Mouse (Mus musculus): ENCODE results near the gene Sesn1.
A peak's percentile ranks its signal among the peaks of the same experiment; 100 is the strongest.

Sesn1 gene

DNA sequence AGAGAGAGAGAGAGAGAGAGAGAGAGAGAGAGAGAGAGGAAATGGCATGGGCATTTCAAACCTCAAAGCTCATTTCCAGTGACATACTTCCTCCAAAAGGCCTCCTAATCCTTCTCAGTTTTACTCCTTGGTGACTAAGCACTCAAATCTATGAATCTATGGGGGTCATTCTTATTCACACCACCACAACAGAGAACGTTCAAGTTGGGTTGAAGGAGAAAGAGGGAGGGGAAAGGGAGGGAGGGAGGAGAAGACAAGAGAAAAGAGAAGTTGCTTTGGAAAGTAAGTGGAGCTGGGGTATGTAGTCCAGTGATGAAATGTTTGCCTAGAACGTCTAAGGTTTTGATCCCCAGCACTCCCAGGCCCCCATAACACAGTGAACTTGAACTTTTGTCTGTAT is 60.4 kb downstream of the Sesn1 start:
- DNase-seq (ENCODE audit: low spot score): no peak

GRCm38 (mm10) chr10:41871564-41871963 is 61.8 kb downstream of the Sesn1 start:
- DNase-seq (ENCODE audit: low spot score): no peak

DNA sequence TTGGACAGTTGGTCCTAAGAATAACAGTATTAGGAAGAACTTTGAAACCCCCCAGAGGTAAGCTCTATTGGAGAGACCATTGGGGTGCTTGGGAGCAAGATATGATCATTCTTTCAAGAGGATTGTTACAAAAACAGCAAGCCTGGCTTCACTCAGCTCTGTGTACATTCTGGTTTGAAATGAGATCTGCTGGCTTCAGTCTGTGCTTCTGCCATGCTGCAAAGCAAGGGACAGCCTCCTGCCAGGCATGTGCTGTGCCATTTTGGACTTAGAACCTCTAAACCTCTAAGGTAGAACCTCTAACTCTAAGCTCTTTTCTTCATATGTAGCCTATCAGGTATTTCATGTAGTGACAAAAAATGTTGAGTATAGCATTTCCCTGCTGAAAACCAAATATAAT is 65.9 kb downstream of the Sesn1 start:
- no peak for DNase-seq (ENCODE audit: low spot score)

GRCm38 (mm10) chr10:41878344-41878743 is 68.6 kb downstream of the Sesn1 start:
- DNase-seq (ENCODE audit: low spot score): no peak

GRCm38 (mm10) chr10:41879675-41880074 is 69.9 kb downstream of the Sesn1 start:
- DNase-seq (ENCODE audit: low spot score): no peak

DNA sequence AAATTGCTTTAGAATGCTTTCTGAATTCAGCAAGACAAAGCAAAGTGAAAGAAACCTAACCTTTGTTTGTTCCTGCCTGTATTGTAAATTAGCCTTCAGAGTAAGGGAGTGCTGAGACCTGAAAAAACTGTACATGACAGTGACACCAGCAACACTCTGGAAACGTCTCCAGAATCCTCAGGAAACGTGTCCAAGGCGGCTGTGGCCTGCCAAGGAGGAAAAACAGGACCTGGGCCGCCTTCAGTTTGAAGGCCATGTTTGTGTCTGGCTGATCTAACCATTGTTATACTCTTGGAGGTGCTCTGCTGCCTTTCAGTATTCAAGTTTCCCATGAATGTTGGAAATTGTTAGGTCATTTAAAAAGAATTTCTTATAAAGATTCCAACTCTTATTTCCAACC is 70.5 kb downstream of the Sesn1 start:
- DNase-seq (ENCODE audit: low spot score): no peak

- DNase-seq (ENCODE audit: low spot score): no peak
Measured at GRCm38 (mm10) chr10:41880777-41881176, 71.0 kb downstream of the Sesn1 start.

DNA sequence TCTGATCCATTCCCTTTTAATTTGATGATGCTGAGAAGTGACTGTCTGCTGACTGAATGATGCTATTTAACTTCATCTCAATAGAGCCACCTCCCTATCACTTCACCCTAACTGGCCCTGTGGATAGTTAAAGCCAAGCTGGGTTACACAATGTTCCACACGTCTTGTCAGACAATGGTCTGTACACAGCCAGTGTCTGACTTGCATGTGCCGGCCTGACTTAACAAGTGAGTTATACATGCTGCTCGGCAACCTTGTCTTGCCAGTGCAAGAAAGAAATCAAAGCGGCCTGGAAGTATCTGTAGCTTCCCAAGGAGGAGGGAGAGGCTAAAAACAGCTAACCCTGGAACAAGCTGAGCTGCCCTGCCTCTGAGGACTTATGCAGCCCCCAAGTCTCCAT is 71.7 kb downstream of the Sesn1 start:
- no peak for DNase-seq (ENCODE audit: low spot score)

GRCm38 (mm10) chr10:41883741-41884575 is 74.2 kb downstream of the Sesn1 start:
- no peak for DNase-seq (ENCODE audit: low spot score)

DNA sequence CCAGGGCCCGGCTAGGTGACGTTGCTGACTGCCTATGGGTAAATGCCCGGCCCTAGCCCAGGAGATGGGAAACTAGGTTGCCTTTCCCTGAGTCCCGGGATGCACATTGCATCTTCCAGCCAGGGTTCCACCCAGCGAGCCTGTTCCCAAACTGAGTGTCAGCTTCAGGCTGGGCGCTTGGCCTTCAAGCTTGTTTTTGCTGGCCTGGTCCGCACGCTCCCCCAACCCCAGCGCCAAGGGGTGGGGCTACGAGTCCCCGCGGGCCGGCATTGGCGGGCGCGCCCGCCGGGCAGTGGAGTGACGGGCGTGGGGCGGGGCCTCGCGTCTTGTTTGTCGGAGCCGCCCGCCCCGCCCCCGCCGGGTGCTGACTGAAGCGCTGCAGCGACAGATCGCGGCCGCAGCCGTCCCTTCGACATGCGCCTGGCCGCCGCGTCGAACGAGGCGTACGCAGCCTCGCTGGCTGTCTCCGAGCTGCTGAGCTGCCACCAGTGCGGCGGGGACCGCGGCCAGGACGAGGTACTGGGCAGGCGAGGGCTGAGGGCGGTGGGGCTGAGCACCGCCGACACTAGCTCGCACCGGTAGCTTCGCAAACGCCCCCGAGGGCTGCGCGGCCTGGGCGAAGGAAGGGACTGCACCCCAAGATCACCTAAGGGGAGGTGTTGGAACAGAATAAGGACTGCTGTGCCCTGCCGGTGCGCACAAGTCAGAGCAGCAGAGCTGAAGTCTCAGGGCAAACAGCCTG is 77.5 kb downstream of the Sesn1 start:
- DNase-seq (ENCODE audit: low spot score): peak; percentile 90

GRCm38 (mm10) chr10:41888365-41888941 is 78.7 kb downstream of the Sesn1 start:
- no peak for DNase-seq (ENCODE audit: low spot score)

DNA sequence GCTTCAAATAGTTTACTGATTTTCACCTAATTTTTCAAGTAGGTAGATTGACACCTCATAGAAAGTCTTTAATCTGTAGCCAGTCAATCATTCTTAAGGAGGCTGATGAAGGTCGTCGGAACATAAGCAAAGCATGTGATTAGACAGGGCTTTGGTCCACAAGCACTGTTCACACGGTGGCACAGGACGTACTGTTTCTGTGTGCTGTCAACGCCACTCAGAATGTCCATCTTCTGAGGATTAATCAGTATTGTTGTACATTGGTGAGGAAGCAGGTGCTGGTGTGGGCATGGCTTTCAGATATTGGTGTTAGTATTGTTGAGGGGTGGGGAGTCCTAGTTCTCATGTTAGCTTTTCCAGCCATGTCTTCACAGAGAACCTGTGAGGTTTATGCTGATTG is 79.8 kb downstream of the Sesn1 start:
- no peak for DNase-seq (ENCODE audit: low spot score)

GRCm38 (mm10) chr10:41890537-41890936 is 80.8 kb downstream of the Sesn1 start:
- no peak for DNase-seq (ENCODE audit: low spot score)

GRCm38 (mm10) chr10:41891312-41891711 is 81.6 kb downstream of the Sesn1 start:
- no peak for DNase-seq (ENCODE audit: low spot score)

- no peak for DNase-seq (ENCODE audit: low spot score)
Measured at GRCm38 (mm10) chr10:41893433-41894411, 84.0 kb downstream of the Sesn1 start.

DNA sequence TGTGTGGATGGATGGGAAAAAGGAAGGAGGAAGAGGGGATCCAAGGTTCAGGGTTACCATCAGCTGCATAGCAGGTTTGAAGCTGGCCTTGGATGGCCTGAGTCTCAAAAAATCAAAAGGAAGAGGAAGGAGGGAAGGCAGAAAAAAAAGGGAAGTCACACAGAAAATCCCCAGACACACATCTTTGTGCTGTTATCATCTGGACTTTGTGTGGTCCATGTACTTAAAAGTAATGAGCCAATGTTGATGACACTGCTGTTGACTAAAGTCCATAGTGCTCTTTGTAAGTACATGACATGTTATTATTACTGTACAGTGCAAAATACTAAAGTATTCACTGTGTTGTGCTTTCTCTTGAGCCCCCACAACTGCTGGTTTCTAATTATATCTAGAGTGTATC is 86.7 kb downstream of the Sesn1 start:
- DNase-seq (ENCODE audit: low spot score): no peak

- no peak for DNase-seq (ENCODE audit: low spot score)
Measured at GRCm38 (mm10) chr10:41896865-41897264, 87.1 kb downstream of the Sesn1 start.

DNA sequence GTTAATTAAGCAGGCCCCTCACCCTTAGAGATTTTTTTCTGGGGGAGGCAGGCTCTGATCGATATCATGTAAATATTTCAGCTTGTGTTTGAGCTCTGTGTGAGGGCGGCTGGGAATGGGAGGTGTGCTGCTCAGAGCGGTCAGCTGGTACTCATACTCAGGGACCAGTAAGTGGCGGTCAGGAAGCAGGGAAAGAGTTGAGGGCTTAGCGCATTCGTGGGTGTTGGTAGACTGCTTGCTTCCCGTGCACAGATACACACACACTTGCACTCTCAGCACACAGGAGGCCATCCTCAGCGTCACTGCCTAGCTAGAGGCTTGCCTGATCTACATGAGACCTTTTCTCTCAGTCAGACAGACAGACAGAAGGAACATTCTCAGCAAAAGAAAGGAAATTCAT is 91.7 kb downstream of the Sesn1 start:
- DNase-seq (ENCODE audit: low spot score): no peak

DNA sequence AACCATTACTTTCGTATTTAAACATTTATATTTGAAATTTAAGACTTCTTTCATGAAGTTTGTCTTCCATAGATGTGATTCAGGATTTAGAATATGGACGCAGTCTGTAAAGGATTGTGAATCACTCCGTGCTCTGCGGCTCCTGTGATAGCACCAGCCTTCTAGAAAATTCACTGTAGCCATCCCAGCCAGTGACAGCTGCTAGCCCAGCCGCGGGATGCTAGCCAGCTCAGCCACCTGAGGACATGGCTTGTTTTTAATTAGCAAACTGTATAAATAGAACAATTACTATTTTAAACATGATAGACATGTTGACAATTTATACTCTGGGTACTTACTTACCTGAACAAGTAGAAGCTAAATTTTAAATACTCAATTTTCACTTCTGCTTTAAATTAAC is 92.1 kb downstream of the Sesn1 start:
- DNase-seq (ENCODE audit: low spot score): no peak

DNA sequence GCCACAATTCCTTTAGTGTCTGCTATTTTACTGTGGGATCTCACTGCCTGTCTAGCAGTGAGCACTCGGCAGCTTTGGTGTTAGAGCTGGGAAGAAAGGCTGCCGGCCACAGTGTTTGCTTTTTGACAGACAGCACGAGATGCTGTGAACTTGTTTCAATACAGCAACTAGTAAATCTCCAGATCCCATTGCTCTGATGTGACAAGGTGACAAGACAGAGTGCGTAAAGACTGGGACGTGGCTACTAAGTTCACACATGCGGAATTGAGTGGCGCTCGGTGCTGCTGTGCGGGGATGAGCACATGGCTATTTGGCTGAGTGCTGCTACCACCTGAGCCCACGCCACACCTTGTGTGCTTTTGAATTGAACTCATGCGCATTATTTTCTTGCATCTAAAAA is 97.7 kb downstream of the Sesn1 start:
- DNase-seq (ENCODE audit: low spot score): no peak

- no peak for DNase-seq (ENCODE audit: low spot score)
Measured at GRCm38 (mm10) chr10:41907950-41908349, 98.2 kb downstream of the Sesn1 start.

DNA sequence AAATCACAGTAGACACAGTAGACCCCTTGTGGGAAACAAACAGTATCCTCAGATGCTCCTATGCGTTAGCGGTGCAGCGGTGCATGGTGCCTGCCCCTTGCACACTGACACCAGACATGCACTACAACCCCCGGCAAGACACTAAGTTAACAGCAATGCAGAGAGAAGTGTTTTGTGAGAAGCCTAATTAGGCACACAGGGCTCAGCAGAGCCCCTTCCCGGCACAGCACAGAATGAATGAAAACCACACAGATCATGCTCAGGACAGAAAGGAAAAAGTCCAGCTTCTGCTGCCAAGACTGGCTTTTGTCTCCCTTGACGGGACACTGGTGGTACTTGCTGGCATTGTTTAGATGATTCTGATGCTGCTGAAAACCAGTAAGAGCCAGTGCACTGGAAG is 99.2 kb downstream of the Sesn1 start:
- DNase-seq (ENCODE audit: low spot score): no peak

Data from ovary, postnatal 10 days (tissue).